9 mouse cellular contexts compared by ENCODE assay signal in the genomic region with DNA sequence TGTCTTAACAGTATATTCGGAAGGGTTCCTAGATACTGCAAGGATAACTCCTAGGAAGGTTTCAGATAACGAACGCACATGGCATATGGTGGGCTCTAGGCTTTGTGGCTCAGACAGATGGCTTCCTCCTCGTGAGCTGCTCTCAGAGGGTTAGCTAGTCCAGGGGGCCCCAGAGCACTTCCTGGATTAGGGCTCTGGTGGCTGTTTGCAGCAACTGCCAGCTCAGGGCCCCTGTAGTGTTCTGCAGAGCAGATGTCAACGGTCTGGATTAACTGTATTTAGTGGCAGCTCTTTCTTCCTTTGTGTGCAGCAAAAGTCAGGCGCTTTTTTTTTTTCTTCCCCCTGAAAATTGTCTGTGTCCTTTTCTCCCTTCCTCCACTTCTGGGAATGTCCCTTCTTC. TPM values are rescaled to one million over a fixed set of nuclear protein-coding genes. Genes with fewer than 3 reads are reported as not detected.
DNase-seq lines count a peak whose midpoint lies in the region; ATAC-seq and TF ChIP-seq lines count a peak whose summit lies in the region.
"Had no signal": no experiment of that assay in that cellular context is flagged by ENCODE, and none has a peak within 500 bp of the region (broad histone marks: within the 10 kb centered on the region; RNA-seq: fewer than 3 reads in every experiment).

No protein-coding gene starts in this region.

- 0 out of 2 replicates have a peak, but pooled peaks have one; percentile 17 for TF ChIP-seq EP300 in ES-Bruce4 (IDR thresholded peaks at IDR 0.05; ENCODE audit: insufficient read depth, low read depth, low read length)

- 5% methylated on average over 6 of the region's 6 CpGs for WGBS in liver, embryonic 16.5 days (ENCODE audit: insufficient replicate concordance)

- ATAC-seq in granulocyte monocyte progenitor cell, adult 5-6 weeks (replicated peaks; ENCODE audit: poor library complexity, severe bottlenecking): peak; percentile 95
- peak; percentile 69 for ATAC-seq in liver, embryonic 16.5 days (ENCODE audit: low read depth)

- H3K4me2 ChIP-seq in liver, embryonic 16.5 days (ENCODE audit: low read depth, low read length): peak overlapping the region; percentile 36

- no peak overlapping the region for H3K9ac ChIP-seq in ES-Bruce4 (ENCODE audit: low read depth, poor library complexity, severe bottlenecking)
- peak overlapping the region; percentile 34; the same call in 1 of the 2 replicates for H3K9ac ChIP-seq in liver, embryonic 16.5 days (ENCODE audit: low read depth, low read length)

- H3K27me3 ChIP-seq in ES-Bruce4 (ENCODE audit: control insufficient read depth, insufficient read depth, low read length, poor library complexity, severe bottlenecking): no peaks in the 10 kb centered on the region
- H3K27me3 ChIP-seq in liver, embryonic 16.5 days (ENCODE audit: control insufficient read depth, insufficient read depth, low read depth, low read length): no peaks in the 10 kb centered on the region

- H3K36me3 ChIP-seq in ES-Bruce4 (ENCODE audit: control insufficient read depth, insufficient read depth, low read length, poor library complexity, severe bottlenecking): no peaks in the 10 kb centered on the region
- no peaks in the 10 kb centered on the region for H3K36me3 ChIP-seq in liver, embryonic 16.5 days (ENCODE audit: control insufficient read depth, insufficient read depth)

- TF ChIP-seq POLR2A in ES-Bruce4 (IDR thresholded peaks at IDR 0.05; ENCODE audit: insufficient read depth, low read length): no peak

- H3K4me3 ChIP-seq in ES-Bruce4 (ENCODE audit: low read depth, low read length): no peak overlapping the region
- H3K4me3 ChIP-seq in liver, embryonic 16.5 days (ENCODE audit: low read depth, low read length): no peak overlapping the region

- peak; percentile 11 for DNase-seq in adrenal gland, adult 2 months
- no peak for DNase-seq in adrenal gland, adult 8-10 months
- DNase-seq in spleen, postnatal 36 days (ENCODE audit: low spot score in 2 of 2): peak; percentile 52 to 62
- no peak for DNase-seq in cerebellum, adult 8-10 months
- no peak for DNase-seq in right cerebral cortex, postnatal 4 days

- H3K9me3 ChIP-seq in ES-Bruce4 (replicated peaks; ENCODE audit: control insufficient read depth, insufficient read depth, low read length, poor library complexity, severe bottlenecking): no peaks in the 10 kb centered on the region
- no peaks in the 10 kb centered on the region for H3K9me3 ChIP-seq in liver, embryonic 16.5 days (replicated peaks; ENCODE audit: control insufficient read depth, low read length)

- no peak overlapping the region for H3K27ac ChIP-seq in ES-Bruce4 (ENCODE audit: insufficient read depth, low read length)
- H3K27ac ChIP-seq in liver, embryonic 16.5 days (ENCODE audit: low read length): peak overlapping the region; percentile 63

- no peaks in the 10 kb centered on the region for H3K4me1 ChIP-seq in ES-Bruce4 (ENCODE audit: control insufficient read depth, insufficient read depth, low read length)
- peaks cover 12% of the 10 kb centered on the region for H3K4me1 ChIP-seq in liver, embryonic 16.5 days (ENCODE audit: control insufficient read depth, low read depth, low read length)

- no peak for TF ChIP-seq CTCF in ES-Bruce4 (IDR thresholded peaks at IDR 0.05; ENCODE audit: low read depth, low read length)

RNA-seq across cellular contexts. Expression of a gene that starts 11.1 kb away (rescaled TPM):
- total RNA-seq in adrenal gland, adult 2 months (2021): under 1 TPM in 1 of 2 experiments, not detected in 1; 0.31 TPM
- not detected in 2 replicates for polyA plus RNA-seq in adrenal gland, adult 2 months (2012; rRNA removed)
- total RNA-seq in adrenal gland, adult 8-10 months (2022): not detected
- 3.2 and 4.7 TPM in 2 replicates for polyA plus RNA-seq in ES-Bruce4 (2011; ENCODE audit: insufficient read depth, insufficient read length, low read depth, missing spikeins)
- not detected in 2 replicates for total RNA-seq in granulocyte monocyte progenitor cell, adult 5-6 weeks (2014; fragmentation: Nextera tagmentation)
- 0.98 TPM in 1 of 2 replicates, not detected in the other for total RNA-seq in granulocyte monocyte progenitor cell, adult 5-6 weeks (2017)
- polyA plus RNA-seq in liver, embryonic 16.5 days (2015; fragmentation: Nextera tagmentation; extraction: Ambion mirVana): not detected in 2 replicates
- polyA plus RNA-seq: gonadal fat pad, adult 2 months had no signal

RNA-seq across cellular contexts. Expression of a gene that starts 16.8 kb away (rescaled TPM):
- total RNA-seq in adrenal gland, adult 2 months (2021): 1 to 10 TPM; 3.4 to 8.8 TPM
- polyA plus RNA-seq in adrenal gland, adult 2 months (2012; rRNA removed): 4.1 and 4.6 TPM in 2 replicates
- total RNA-seq in adrenal gland, adult 8-10 months (2022): 10 to 100 TPM in 2 of 4 experiments, 1 to 10 TPM in 2; 2.7 to 16.1 (median 9.2) TPM
- polyA plus RNA-seq in ES-Bruce4 (2011; ENCODE audit: insufficient read depth, insufficient read length, low read depth, missing spikeins): 0.30 and 0.91 TPM in 2 replicates
- not detected in 2 replicates for total RNA-seq in granulocyte monocyte progenitor cell, adult 5-6 weeks (2014; fragmentation: Nextera tagmentation)
- total RNA-seq in granulocyte monocyte progenitor cell, adult 5-6 weeks (2017): not detected in 2 replicates
- polyA plus RNA-seq in liver, embryonic 16.5 days (2015; fragmentation: Nextera tagmentation; extraction: Ambion mirVana): 0.13 and 0.19 TPM in 2 replicates

Comparison
In these comparisons a context has a peak if more than half of its experiments do, and no peak if none do; other contexts are left out.
1. DNase-seq: peak in adrenal gland, adult 2 months (single experiment) and spleen, postnatal 36 days (2 of 2); none in adrenal gland, adult 8-10 months (single experiment), cerebellum, adult 8-10 months (single experiment) and right cerebral cortex, postnatal 4 days (single experiment).